Mouse (Mus musculus) cerebellum, adult 18-20 months (tissue): ENCODE data around the gene Otos.

ENCODE experiments used
- DNase-seq, 2 experiments: peaks; one replicate each; pipeline ENCODE4 v3.0.0; 2021

Gene Otos

DNA sequence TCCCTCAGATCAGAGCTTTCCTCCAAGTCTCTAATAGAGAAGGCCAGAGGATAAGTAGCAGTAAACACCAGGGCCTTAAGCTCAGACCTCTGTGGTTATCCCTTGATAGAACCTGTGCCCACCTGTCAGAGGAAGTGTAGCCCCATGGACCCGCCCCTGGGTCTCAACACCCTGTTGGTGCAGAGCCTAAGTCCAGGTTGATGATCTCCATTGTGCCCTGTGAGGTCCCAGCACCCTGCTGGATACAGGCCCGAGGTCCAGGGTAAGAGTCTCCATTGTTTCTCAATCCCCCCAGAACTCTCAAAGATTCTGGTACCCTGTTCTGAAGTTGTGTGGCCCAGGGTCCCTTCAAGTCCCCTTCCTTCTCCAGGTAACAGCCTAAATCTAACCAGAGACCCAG, 2.5 kb downstream of the Otos start:
- no peak for DNase-seq

DNA sequence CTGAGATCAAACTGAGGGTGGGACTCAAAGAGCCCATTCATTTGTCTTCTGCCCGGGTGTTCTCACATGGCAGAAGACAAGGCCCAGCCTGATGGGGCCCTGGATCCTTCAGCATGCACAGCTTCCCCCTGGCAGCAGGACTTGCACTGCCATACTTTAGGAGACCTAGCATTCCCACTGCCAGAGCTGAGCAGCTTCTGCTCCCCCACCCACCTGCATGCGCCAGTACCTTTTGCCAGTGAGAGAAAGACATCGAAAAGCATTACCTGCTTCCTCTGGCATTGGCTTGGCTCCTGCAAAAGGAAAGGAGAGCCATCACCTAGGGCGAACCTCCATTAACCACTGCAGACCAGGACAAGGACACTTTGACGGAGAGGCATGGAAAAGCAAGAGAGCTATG, 3.7 kb downstream of the Otos start:
- no peak for DNase-seq

DNA sequence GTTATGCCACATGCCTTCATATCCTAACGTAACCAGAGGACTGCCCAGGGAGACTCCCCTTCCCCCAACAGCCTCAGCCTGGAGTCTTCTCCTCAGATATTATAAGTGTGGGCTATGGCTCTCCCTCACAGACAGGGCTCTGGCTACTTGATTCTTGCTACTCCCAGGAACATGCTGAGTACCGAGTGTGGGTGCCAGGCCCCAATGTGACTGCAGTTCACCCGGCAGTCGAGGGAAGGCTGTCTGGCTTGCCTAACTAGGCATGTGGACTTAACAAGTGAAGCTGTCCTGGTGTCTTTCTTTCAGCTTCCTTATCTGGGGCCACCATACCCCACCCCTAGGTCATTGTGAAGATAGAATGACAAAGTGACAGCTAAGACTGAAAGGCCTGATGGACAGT, 5.0 kb downstream of the Otos start:
- no peak for DNase-seq

DNA sequence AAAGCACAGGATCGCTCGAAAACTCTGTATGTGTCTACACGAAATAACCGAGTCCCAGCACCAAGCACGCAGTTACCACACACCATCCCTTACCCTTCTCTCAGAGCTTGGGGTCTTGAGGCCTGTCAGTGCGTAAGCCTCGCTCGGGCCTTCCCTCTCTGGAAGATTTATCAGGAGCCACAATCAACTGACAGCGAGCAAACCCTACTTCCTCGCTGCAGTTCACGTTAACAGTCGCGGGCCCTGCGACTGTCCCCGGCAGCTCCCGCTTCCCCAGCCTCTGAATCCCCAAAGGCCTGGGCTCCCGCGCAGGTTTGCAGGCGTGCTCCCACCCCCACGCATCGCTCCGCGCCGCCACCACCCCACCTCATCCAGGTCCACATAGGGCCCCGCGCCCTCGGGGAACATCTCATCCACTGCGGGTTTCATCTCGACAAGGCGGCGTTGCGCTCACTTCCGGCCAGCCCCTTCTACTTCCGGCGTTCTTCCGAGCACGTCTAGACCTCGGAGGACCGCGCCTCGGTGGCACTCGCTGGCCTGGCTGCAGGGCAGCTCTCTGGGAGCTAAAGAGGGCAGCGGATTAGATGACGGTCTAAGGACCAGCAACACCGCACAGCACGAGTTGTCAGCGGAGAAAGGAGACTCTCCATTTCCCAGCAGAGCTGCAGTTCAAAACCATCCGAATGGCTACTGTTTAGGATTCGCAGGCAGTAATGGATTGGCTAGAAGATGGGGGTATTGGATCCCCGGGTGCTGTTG, 6.9 kb downstream of the Otos start, which contains the start of gene Cops9:
Gene Cops9 (minus strand): TSS at position 472 of the 759 bp plus-strand sequence.
- peak; percentile 93 for DNase-seq

DNA sequence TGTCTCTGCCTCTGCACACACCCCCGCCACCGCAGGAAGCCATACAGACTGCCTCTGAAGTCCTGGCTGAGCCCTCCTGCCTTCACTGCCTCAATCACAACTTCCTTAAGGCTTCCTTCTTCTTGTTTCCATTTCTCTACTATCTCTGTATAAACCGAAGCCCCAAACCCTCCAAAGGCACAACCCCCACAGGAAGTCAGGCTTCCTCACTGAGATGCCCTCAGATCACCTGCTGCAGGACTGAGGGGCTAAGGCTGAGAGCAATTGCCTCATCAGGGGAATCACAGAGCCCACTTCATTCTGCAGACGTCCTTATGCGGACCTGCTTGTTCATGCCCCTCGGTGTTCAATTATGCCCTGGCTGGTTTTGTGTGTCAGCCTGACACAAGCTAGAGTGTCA, 8.2 kb downstream of the Otos start:
- no peak for DNase-seq

DNA sequence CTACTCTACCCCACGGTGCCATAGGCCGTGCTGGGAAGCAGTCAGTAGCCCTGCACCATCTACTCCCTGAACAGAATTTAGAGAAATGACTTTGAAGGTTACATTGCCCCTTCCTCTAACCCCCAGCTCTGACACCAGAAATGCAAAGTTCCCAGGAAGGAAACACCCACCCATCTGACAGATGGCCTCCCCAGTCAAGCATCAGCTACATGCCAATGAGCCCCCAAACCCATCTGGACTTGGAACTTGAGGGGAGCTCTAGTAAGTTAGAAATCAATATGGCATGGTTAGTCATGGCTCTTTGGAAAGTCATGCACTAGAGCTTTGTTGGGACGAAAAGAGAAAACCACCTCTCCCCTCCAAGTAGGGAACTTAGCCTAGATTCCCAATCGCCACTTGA, 9.9 kb downstream of the Otos start:
- no peak for DNase-seq

DNA sequence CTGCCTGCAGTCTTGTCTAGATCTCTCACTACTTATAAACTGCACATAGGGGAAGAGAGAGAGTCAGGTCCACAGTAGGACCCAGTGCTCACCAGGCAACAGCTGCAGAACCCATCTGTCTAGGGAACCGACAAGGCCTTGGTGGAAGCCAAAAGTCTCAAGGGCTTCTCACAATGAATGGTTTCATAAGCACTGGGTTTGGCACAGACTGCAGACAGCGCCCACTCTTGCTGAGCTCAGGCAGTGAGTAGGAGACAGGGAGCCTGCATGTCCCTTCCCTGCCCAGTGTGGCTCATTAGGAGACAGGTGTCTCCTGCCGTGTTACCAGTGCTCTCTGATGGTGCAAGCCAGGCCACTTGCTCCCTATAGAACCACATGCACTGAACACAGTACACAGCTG, 10.5 kb downstream of the Otos start:
- DNase-seq, result no peak

DNA sequence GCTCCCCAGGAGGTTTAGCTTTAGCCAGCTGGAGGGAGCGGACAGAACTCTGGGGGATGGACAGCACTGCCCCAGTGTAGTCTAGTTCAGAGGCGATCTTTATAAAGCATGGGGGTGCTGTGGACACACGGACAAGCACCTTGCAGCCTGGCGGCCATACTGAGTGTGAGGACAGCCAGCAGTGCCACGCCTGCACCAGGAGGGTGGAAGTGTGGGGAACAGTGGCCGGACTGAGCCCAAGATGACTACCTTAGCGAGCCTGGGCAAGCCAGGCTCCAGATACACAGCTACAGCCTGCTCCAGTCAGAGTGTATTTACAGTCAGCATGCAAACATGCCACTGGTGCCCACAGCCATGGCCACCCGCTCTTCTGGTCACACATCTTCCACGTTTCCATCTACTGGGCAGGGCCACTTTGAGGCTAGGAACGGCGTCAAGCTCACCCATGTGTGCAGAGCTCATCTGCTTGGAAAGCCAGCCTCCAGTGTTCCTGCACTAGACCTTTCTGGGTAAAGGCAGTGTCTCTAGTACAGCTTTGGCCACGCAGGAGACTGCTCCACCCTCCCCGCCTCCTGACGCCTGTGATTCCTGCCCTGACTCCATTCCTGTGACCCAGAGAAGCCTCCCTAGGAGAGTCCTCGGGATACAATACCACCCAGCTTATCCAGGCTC, 11.0 kb downstream of the Otos start:
- DNase-seq, result no peak

DNA sequence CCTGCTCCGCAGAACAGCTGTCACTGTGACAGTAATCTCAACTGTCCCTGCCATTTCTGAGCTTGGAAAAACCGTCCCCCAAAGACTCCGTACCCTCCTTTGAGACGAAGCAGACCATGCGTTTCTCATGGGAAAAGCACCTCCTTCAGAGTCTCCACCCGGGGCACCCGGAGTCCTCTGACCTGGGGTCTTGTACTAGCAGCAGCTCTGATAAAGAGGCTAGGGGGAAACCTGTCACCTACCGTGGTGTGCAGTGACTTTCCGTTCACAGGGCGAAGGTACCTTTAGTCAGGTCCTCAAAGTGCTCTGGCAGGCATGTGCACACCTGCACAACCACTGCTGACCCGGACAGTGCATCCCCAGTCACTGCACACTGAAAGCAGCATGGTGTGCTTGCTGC, 12.0 kb downstream of the Otos start:
- DNase-seq, result no peak

DNA sequence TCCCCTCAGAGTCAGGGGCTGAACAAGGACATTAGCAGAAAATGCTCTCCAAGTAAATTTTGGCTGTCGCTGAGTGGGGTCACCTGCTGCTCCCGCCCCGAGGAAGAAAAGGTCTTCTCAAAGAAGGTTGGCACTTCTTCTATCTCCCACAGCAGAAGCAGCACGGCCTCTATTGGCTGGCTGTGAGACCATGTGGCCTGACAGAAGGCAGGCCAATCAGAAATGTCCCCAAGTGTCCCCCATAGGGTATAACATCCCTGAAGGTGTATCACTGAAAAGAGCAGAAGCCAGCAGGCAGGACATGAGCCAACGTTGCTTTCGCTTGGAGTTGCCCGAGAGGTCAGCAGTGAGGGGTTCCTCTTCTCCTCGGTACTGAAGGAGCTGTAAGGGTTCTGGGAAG, 12.6 kb downstream of the Otos start:
- no peak for DNase-seq

DNA sequence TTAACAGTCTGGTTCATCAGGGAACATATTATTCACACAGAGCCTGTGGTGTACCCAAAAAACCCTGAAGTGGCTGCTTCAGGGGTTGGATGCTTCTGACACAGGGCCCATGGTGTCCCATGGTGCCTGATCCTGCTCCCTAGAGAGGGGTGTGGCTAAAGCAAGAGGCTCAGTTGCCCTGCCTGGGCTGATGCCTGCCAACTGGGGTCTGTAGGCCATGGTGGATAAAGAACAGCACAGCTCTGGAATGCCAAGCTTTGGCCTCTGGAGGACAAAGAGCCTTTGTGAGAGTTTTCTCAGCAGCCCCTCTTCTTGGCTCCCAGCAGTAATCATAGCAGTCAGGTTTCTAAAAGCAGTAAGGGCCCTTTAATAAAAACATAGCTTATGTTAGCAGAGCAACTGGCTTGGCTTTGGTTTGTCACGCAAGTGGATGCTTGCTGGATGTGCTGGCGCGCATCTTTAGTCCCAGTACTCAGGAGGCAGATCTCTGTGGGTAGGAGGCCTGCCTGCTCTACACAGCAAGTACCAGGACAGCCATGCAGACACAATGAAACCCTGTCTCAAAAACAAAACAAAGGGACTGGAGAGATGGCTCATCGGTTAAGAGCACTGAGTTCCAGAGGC, 13.6 kb downstream of the Otos start:
- DNase-seq, result no peak

DNA sequence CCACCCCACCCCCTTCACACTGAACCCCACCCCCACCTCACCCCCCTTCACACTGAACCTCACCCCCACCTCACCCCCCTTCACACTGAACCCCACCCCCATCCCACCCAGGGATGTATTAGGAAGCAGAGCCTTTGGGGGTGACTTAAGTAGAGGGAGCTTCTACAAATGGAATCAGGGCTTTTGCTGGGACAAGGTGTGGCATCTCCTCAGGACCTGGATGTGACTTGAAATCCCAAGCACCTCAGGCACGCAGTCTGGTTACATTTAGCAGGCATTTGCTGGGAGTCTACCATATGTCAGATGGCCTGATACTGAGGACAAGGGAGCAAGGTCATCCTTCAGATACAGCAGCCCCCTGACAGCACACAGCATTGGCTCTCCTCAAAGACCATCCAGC, 14.1 kb downstream of the Otos start:
- no peak for DNase-seq

DNA sequence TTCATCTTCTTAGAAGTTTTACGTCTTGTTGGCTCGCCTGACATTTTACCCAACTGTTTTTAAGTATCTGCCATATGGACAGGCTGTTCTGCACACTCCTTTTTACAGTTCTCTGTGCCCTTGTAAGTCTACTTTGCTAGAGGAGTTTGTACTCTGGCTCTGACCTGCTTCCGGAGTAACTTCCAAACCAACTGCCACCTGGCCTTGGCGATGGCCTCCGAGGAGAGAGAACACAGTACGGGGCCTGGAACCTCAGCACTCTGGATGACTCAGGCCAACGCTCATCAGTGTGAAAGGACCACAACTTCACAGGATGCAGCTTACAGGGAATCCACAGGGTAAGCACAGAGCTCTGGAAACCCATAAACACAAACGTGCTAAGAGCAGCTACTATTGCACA, 14.9 kb downstream of the Otos start:
- no peak for DNase-seq

DNA sequence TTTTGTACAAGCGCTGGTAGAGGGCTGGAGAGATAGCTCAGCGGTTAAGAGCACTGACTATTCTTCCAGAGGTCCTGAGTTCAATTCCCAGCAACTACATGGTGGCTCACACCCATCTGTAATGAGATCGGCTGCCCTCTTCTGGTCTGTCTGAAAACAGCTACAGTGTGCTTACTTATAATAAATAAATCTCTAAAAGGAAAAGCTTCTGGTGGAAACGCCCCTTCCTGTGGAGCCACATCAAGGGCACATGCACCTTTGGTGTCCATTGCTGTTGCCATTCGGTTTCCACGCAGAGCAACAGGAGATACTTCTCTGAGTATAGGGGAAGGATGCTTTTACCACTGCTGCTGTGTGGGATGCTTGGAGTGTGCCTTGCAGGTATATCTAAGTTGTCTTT, 15.7 kb downstream of the Otos start:
- DNase-seq, result no peak

DNA sequence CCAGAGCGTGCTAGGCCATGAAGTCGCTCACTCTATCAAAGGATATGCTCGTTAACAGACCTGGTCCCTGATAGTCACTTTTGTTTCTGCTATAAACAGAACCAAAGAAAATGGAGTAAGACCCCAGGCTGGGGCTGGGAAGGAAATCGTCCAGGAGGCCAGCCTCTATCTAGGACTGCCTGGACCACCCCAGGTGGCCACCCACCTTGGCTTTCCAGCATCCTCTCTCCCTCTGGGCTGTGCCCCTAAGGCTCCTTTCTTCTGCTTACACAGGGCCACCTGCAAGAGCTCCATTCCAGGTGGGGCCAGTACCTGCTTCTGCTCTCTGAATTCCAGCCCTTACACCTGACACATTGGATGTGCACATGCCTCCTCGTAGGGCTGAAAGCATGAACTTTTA, 16.4 kb downstream of the Otos start:
- no peak for DNase-seq

DNA sequence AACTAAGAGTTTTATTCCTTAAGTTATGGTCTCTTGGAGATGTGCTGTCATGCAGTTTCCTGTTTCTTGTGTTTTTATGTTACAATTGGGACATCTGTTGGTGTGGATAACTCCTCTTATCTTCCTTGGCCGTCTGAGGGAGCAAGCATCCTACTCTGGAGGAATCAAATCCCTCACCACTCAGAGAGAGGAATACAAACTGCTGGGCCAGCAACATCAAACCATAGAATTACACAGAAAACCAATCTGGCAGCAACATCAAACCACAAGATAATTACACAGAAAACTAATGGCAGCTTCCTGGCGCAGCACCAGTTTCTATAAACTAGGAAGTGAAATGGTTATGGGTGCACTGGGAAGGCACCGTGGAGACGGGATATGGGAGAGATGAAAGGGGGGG, 20.4 kb downstream of the Otos start:
- no peak for DNase-seq

DNA sequence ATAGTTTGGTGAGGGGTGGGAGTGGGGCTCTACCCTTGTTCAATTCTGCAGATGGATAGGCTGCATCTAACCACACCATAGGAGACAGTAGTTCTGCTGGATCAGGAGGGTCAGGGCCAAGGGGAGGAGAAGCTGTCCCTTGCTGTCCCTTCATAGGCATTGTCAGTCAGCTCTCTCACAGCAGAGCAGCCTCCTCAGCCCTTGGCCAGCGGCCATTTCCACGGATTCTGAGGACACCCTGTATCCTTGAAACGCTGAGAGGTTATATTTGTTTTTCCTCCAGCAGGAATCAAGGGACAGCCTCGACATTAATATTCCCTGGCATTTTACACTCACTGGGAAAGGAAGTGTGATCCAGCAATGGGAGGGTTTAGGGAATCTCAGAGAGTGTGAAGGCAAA, 30.3 kb downstream of the Otos start:
- no peak for DNase-seq

DNA sequence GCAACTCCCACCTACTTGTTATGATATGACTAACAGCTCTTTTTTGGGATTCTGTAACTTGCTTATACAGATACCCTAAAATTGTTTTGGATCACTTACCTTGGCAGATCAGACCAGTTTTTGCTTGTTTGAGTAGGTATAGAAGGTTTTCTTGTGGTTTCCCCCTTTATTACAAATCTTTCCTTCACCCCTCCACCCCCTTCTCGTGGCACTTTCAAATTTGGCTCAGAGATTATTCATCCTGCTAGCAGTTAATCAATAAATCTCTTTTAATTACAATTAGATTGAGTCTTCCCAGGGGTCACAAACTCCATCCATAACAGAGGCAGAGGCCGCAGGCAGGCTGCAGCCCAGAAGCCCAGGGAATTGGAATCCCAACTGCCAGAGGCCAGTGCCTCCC, 31.2 kb downstream of the Otos start, which contains the start of gene Olfr12:
Gene Olfr12 (plus strand): TSS at position 301 of the 400 bp plus-strand sequence.
- no peak for DNase-seq

DNA sequence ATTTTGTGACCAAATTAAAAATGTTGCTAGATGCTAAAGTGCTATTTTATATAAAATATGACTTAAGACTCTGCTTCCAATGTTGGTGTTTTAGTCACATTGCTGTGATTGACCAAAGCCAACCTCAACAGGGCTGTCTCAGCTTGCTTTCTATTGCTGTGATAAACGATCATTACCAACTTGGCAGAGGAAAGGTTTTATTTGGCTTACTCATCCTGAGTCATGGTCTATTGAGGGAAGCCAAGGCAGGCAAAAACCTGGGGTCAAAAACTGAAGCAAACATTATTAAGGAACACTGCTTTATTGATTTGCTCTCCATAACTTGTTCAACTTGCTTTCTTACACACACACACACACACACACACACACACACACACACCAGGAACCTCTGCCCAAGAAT, 32.6 kb downstream of the Otos start:
- no peak for DNase-seq

DNA sequence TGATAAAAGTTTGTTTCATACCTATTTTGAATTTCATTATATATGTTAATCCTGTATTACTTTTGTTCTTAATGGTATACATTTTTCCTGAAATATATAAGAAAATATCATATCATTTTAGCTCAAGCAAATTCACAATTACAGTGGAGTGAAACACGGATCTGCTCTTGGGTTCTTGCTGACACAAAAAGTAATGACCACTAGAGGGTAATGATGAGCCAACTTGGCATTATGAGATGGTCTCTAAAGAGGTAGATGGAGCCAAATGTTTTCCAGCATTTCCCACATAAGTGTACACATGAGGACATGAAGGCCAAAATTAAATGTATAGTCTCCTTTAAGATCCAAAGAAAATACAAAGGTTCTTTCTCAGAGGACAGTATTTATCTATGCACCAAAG, 34.1 kb downstream of the Otos start:
- no peak for DNase-seq

DNA sequence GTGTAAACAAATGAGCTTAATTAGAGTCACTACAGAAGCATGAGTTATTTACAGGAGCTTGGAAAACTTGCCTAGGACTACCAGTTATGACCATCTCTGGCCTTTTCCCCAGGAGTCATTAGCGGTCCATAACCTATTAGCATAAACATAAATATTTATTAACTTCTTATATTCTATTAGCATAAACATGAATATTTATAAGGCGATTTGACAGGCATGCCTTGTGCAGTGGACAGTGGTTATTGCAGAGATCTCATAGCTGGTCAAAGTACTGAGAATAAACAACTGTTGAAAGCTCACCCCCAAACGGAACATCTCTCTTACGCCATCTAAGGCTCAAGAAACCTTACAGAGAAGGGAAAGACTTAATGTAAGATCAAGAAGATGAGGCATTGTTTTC, 35.5 kb downstream of the Otos start:
- no peak for DNase-seq

DNA sequence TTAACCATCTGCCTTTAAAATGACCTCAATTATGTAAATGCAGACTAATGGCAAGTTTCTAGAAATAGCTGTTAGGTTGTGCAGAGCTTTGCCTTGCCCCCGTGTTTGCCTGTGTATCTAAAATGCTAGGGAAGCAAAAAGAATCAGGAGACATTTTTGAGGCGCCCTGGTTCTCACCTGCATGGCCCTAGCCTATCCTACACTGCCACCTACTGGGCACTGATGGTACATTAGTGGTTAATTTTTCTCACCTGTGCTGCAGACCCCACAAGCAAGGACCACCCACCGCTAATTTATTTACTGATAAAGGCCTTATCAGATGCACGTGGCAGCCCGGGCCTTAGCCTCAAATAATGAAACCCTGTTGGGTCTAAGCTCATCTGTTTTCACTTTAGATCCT, 37.6 kb downstream of the Otos start:
- DNase-seq, result peak; percentile 57 to 73

DNA sequence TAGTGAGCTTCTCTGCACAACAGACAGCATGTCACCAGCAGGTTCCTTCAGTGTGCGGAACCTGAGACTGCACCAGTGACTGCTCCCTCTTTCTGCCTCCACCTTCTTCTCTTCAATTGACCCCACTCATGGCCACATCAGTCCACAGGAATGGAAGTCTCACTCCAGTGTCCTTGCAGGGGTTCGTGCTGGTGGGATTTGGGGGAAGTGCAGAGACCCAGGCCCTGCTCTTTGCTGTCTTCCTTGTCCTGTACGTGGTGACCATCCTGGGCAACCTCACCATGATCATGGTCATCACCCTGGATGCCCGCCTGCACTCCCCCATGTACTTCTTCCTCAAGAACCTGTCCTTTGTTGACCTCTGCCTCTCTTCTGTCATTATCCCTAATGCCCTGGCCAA, 40.9 kb downstream of the Otos start:
- DNase-seq, result no peak

DNA sequence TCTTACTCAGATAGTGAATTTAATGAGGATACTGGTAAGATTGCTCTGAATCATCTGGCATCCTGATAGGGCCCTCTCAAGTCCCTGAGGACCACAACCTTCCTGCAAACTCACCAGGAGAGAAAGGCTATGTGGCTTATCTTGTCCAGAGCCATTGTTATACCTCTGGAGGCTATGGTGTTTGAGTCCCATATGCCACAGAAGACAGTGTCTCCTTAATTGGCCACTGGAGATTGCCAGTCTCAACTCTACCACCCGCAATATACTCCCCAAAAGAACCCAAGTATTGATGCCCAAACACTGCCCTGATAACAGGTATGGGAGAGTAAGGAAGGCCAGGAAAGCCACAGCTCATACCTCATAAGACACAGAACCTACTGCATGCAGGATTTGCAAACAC, 43.2 kb downstream of the Otos start, which contains the start of gene Olfr1410:
Gene Olfr1410 (plus strand): TSS at position 301 of the 400 bp plus-strand sequence.
- DNase-seq, result no peak
